16 mouse cellular contexts compared by ENCODE assay signal in the genomic region with DNA sequence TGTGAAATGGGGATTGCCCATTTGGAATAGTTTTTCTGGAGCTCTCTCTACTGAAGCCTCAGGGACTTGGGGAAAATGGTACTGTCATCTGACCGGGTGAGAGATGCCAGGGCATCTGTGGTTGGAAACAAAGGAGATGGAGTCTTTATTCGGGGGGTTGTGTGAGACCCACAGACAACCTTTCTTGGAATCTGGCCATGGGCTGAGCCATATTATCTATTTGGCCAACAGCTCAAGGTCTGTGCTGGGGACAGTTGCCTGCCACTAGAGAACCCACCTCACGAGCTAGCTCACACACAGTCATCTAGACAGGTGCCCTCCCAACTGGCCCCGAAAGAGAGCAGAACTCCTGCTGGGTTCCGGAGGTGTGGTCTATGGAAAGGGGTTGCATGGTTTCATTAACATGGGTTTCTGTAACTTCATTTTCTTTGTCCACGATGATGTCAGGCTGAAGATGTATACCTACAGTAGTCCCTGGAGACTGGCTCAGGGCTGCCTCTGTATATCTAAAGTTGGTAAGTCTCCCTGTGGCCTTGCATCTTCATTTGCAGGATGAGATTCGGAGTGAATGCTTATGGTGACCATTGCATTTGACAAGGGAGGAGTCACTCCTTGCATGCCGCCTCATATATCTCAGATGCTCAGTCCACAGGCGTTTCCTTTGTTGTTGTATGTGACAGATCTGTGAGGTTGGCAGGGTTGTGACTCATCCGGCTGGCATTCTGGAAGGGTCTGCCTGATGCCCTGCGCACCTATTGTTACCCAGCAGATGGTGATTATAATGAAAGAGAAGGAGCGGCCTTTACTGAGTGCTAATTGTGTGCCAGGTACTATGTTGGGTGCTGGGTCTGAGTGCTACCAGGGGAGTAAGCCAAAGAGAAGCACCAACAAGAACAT. TPM values are rescaled to one million over a fixed set of nuclear protein-coding genes. Genes with fewer than 3 reads are reported as not detected.
DNase-seq lines count a peak whose midpoint lies in the region; ATAC-seq and TF ChIP-seq lines count a peak whose summit lies in the region.
"Had no signal": no experiment of that assay in that cellular context is flagged by ENCODE, and none has a peak within 500 bp of the region (broad histone marks: within the 10 kb centered on the region; RNA-seq: fewer than 3 reads in every experiment).

No protein-coding gene starts in this region.

- intact Hi-C loops in heart, postnatal 25 days (cut with DNase I), result no loop called here

- 0 out of 2 replicates have a peak overlapping the region, but pooled peaks have one; percentile 14 for H3K27ac ChIP-seq in heart, embryonic 15.5 days
- H3K27ac ChIP-seq in lung, embryonic 14.5 days (ENCODE audit: low read depth), result peak overlapping the region; percentile 62
- no peak overlapping the region for H3K27ac ChIP-seq in liver, embryonic 12.5 days
- H3K27ac ChIP-seq: forebrain, embryonic 15.5 days had no signal

- H3K36me3 ChIP-seq in heart, embryonic 15.5 days, result no peaks in the 10 kb centered on the region
- H3K36me3 ChIP-seq in lung, embryonic 14.5 days (ENCODE audit: insufficient read depth), result peaks cover 8% of the 10 kb centered on the region
- H3K36me3 ChIP-seq in liver, embryonic 12.5 days, result no peaks in the 10 kb centered on the region
- H3K36me3 ChIP-seq: forebrain, embryonic 15.5 days had no signal

- H3K27me3 ChIP-seq in heart, embryonic 15.5 days, result no peaks in the 10 kb centered on the region
- no peaks in the 10 kb centered on the region for H3K27me3 ChIP-seq in lung, embryonic 14.5 days (ENCODE audit: insufficient read depth, low read length)
- H3K27me3 ChIP-seq in liver, embryonic 12.5 days (replicated peaks), result no peaks in the 10 kb centered on the region
- H3K27me3 ChIP-seq: forebrain, embryonic 15.5 days; megakaryocyte, embryonic 14.5 days had no signal

- no peak overlapping the region for H3K9ac ChIP-seq in heart, embryonic 15.5 days
- H3K9ac ChIP-seq in lung, embryonic 14.5 days, result no peak overlapping the region
- H3K9ac ChIP-seq in liver, embryonic 12.5 days, result no peak overlapping the region
- H3K9ac ChIP-seq: forebrain, embryonic 15.5 days had no signal

- DNase-seq in heart, postnatal 25 days (ENCODE audit: low spot score), result no peak
- no peak for DNase-seq in lung, embryonic 14.5 days
- no peak for DNase-seq in lung, adult 18-20 months
- DNase-seq in cerebellum, adult 11 months, result peak; percentile 53
- peak; percentile 49 to 60 for DNase-seq in cerebellum, postnatal 25 days
- no peak for DNase-seq in kidney, postnatal 14 days
- DNase-seq: heart, postnatal 10 days; thymus, adult 18-20 months had no signal

- peaks cover 34% of the 10 kb centered on the region for H3K4me1 ChIP-seq in heart, embryonic 15.5 days (replicated peaks)
- H3K4me1 ChIP-seq in lung, embryonic 14.5 days (ENCODE audit: insufficient read depth), result peaks cover 35% of the 10 kb centered on the region
- H3K4me1 ChIP-seq in liver, embryonic 12.5 days, result no peaks in the 10 kb centered on the region
- H3K4me1 ChIP-seq: megakaryocyte, embryonic 14.5 days had no signal

- WGBS in heart, embryonic 15.5 days, result 78% methylated on average over 12 of the region's 12 CpGs
- 81% methylated on average over 12 of the region's 12 CpGs for WGBS in lung, embryonic 14.5 days
- 75% methylated on average over 12 of the region's 12 CpGs for WGBS in liver, embryonic 12.5 days (ENCODE audit: insufficient replicate concordance)

- H3K9me3 ChIP-seq in heart, embryonic 15.5 days (replicated peaks), result no peaks in the 10 kb centered on the region
- no peaks in the 10 kb centered on the region for H3K9me3 ChIP-seq in lung, embryonic 14.5 days (ENCODE audit: low read depth, low read length)
- no peaks in the 10 kb centered on the region for H3K9me3 ChIP-seq in liver, embryonic 12.5 days (replicated peaks)
- H3K9me3 ChIP-seq: forebrain, embryonic 15.5 days had no signal

- no peak overlapping the region for H3K4me2 ChIP-seq in heart, embryonic 15.5 days
- H3K4me2 ChIP-seq in lung, embryonic 14.5 days, result no peak overlapping the region
- H3K4me2 ChIP-seq in liver, embryonic 12.5 days, result no peak overlapping the region
- H3K4me2 ChIP-seq: forebrain, embryonic 15.5 days had no signal

- H3K4me3 ChIP-seq in heart, embryonic 15.5 days, result no peak overlapping the region
- H3K4me3 ChIP-seq in lung, embryonic 14.5 days (ENCODE audit: low read depth, low read length), result no peak overlapping the region
- no peak overlapping the region for H3K4me3 ChIP-seq in liver, embryonic 12.5 days
- H3K4me3 ChIP-seq: erythroblast, embryonic 14.5 days; forebrain, embryonic 15.5 days; megakaryocyte, embryonic 14.5 days had no signal

- ATAC-seq in heart, embryonic 15.5 days (replicated peaks; ENCODE audit: insufficient number of reproducible peaks, insufficient read depth, low FRiP score, low read depth), result no peak
- ATAC-seq in lung, embryonic 14.5 days (ENCODE audit: insufficient read depth), result 0 out of 2 replicates have a peak, but pooled peaks have one; percentile 9
- ATAC-seq in liver, embryonic 12.5 days, result no peak
- ATAC-seq: forebrain, embryonic 15.5 days; inflammation-experienced regulatory T-cells, adult 6 months; midbrain, embryonic 16.5 days had no signal

- no peak for TF ChIP-seq CTCF in lung, embryonic 14.5 days (IDR thresholded peaks at IDR 0.05; ENCODE audit: low read depth)

RNA-seq across cellular contexts. Expression of gene Ror1, which starts 32.7 kb away (rescaled TPM):
- polyA plus RNA-seq in heart, embryonic 15.5 days (2015; fragmentation: Nextera tagmentation; extraction: Ambion mirVana), result 12.9 and 15.1 TPM in 2 replicates
- 1 to 10 TPM; 7.7 to 9.7 TPM for total RNA-seq in heart, postnatal 25 days (2021)
- polyA plus RNA-seq in lung, embryonic 14.5 days (2014; fragmentation: Nextera tagmentation; extraction: Ambion mirVana), result 23.4 and 23.8 TPM in 2 replicates
- 1.4 TPM in 2 replicates for polyA plus RNA-seq in liver, embryonic 12.5 days (2016; fragmentation: Nextera tagmentation; extraction: Ambion mirVana)
- total RNA-seq: granulocyte monocyte progenitor cell, adult 5-6 weeks had no signal
- polyA plus RNA-seq: erythroblast, embryonic 14.5 days; inflammation-experienced regulatory T-cells, adult 6 months had no signal

Comparison
In these comparisons a context has a peak if more than half of its experiments do, and no peak if none do; other contexts are left out.
1. DNase-seq: peak in cerebellum, adult 11 months (single experiment) and cerebellum, postnatal 25 days (2 of 2); none in heart, postnatal 25 days (single experiment), lung, embryonic 14.5 days (single experiment), lung, adult 18-20 months (0 of 2) and kidney, postnatal 14 days (single experiment).